Mouse (Mus musculus) heart, postnatal 0 days (tissue): Measurements from ENCODE around the gene Itk. TPM values are rescaled to one million over a fixed set of nuclear protein-coding genes. Genes with fewer than 3 reads are reported as not detected.

Source experiments
- ATAC-seq: fragments of 200-750 bp; cut with Nextera tagmentation; 2 replicates; pipeline ENCODE4 v1.8.0; 2017; ENCODE audit warnings: low read depth, moderate number of reproducible peaks, moderate library complexity; ENCODE audit not compliant: insufficient read depth
- DNase-seq: peaks from one replicate; pipeline ENCODE4 v3.0.0-alpha.2; 2016; ENCODE audit warnings: low spot score
- H3K27ac ChIP-seq: fragments of 300-500 bp; sonication (generic); 2 replicates; pipeline ENCODE4 v1.5.1; 2014; ENCODE audit warnings: low read depth, mild to moderate bottlenecking
- H3K27me3 ChIP-seq: fragments of 300-500 bp; sonication (generic); 2 replicates; pipeline ENCODE4 v1.6.1; 2014; ENCODE audit warnings: low read length, mixed read lengths; ENCODE audit not compliant: control insufficient read depth, insufficient read depth
- H3K36me3 ChIP-seq: fragments of 300-500 bp; sonication (generic); replicated peaks from 2 replicates; pipeline ENCODE4 v1.6.1; 2014; ENCODE audit warnings: low read length, mixed read lengths; ENCODE audit not compliant: control insufficient read depth, insufficient read depth
- H3K4me1 ChIP-seq: fragments of 300-500 bp; sonication (generic); 2 replicates; pipeline ENCODE4 v1.6.1; 2014; ENCODE audit warnings: antibody characterized with exemption; ENCODE audit not compliant: control insufficient read depth, insufficient read depth
- H3K4me2 ChIP-seq: fragments of 300-500 bp; sonication (generic); 2 replicates; pipeline ENCODE4 v1.6.1; 2014; ENCODE audit warnings: low read depth, mild to moderate bottlenecking, low read length, moderate library complexity
- H3K4me3 ChIP-seq: fragments of 300-500 bp; sonication (generic); 2 replicates; pipeline ENCODE4 v1.5.1; 2014; ENCODE audit warnings: low read depth, low read length
- H3K9ac ChIP-seq: fragments of 300-500 bp; sonication (generic); replicated peaks from 2 replicates; pipeline ENCODE4 v1.6.1; 2014; ENCODE audit warnings: low read depth, low read length, mixed read lengths
- H3K9me3 ChIP-seq: fragments of 300-500 bp; sonication (generic); replicated peaks from 2 replicates; pipeline ENCODE4 v1.6.1; 2016; ENCODE audit warnings: low read length; ENCODE audit not compliant: control insufficient read depth
- CTCF ChIP-seq: IDR thresholded peaks from 2 replicates; pipeline ENCODE4 v1.5.1; 2016; ENCODE audit warnings: antibody characterized with exemption, control low read depth, low read depth
- EP300 ChIP-seq: IDR thresholded peaks from 2 replicates; pipeline ENCODE4 v1.6.1; 2016; ENCODE audit warnings: antibody characterized with exemption, low read depth
- WGBS: fragments of 180-500 bp; shearing (Covaris S2); extraction: QIAGEN DNeasy Blood & Tissue Kit; methylation state at CpG from one replicate; pipeline ENCODE4 v1.1.7; 2014; 5-methylcytosine and 5-hydroxymethylcytosine counted together
- polyA plus RNA-seq: library from polyadenylated mRNA; unstranded; fragments of >200 nt; fragmentation: Nextera tagmentation; extraction: Ambion mirVana; gene quantifications from 2 replicates; pipeline ENCODE4 v1.2.1, GENCODE M21; 2015
- total RNA-seq: library from RNA; depleted of rRNA; stranded (reverse); fragments of >200 nt; gene quantifications from 2 replicates; pipeline ENCODE4 v1.2.3, GENCODE M21; 2014; ENCODE audit warnings: low replicate concordance

Itk gene
- total and polyA plus RNA-seq, 2 experiments from 2014 or later = not detected

DNA sequence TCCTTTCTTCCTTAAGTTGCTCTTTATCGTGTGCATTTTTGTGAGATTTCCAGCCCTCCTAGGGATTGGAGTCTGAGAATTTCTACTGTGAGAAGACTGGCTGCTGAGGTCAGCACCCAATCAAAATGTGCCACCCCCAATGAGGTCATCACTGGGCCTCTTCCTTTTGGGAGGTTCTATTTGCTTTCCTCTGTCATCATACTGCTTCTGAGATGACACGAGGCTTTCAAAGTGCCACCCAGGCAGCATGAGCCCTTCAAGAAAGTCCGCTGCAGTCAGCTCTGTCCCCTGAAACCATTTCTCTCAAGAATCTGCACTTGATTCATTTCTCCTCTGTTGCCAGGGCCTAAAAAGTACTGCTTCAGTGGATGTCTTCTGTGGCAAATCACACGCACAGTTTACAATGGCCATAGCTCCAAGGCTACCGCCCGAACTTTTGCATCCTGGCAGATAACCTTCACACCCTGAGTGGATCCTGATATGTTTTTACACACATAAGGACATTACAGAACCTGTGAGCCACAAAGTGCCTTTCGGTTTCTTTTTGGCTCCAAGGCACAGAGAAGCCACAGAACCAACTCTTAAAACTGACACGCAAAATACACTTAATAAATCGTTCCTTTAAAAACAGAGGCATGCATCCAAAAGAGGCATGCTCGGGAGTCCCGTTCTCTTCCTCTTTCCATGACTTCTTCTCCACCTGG, 80.9 kb downstream of the Itk start:
- H3K4me3 ChIP-seq = no peak overlapping the region
- DNase-seq (no peak), ATAC-seq (no peak)
- no peaks in the 10 kb centered on the region for H3K36me3 ChIP-seq
- H3K27ac ChIP-seq = no peak overlapping the region
- no peak overlapping the region for H3K4me2 ChIP-seq
- no peaks in the 10 kb centered on the region for H3K9me3 ChIP-seq
- 78% methylated on average over 11 of the region's 11 CpGs for WGBS
- TF ChIP-seq EP300 (no peak), CTCF (no peak)
- H3K9ac ChIP-seq = no peak overlapping the region
- peaks cover 9% of the 10 kb centered on the region; the same call in 1 of the 2 replicates for H3K4me1 ChIP-seq
- H3K27me3 ChIP-seq = no peaks in the 10 kb centered on the region; the same call in 1 of the 2 replicates

DNA sequence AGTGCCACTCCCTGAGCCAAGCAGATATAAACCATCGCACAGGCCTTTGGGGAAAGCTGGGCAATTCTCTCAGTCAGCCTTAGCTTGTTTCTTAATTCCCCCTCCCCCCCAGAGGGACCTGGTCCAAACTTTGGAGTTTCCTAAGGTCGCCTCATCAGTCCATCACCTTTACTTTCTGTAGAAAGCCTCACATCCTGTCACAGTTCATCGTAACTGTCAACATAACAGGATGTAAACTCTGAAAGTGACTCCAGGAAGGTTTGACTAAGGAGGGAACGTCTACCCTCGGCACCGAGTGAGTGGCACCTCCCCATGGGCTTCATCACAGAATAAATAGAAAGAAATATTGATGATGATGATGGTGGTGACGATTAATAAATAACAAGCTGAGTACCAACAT, 81.5 kb downstream of the Itk start:
- Histone ChIP-seq H3K4me2 (no peak overlapping the region), H3K27me3 (no peaks in the 10 kb centered on the region; the same call in 1 of the 2 replicates), H3K36me3 (no peaks in the 10 kb centered on the region), H3K4me1 (peaks cover 9% of the 10 kb centered on the region; the same call in 1 of the 2 replicates), H3K9me3 (no peaks in the 10 kb centered on the region), H3K4me3 (no peak overlapping the region), H3K27ac (no peak overlapping the region), H3K9ac (no peak overlapping the region)
- 83% methylated on average over 7 of the region's 7 CpGs for WGBS
- ATAC-seq = no peak
- TF ChIP-seq CTCF (no peak), EP300 (no peak)
- DNase-seq = no peak

DNA sequence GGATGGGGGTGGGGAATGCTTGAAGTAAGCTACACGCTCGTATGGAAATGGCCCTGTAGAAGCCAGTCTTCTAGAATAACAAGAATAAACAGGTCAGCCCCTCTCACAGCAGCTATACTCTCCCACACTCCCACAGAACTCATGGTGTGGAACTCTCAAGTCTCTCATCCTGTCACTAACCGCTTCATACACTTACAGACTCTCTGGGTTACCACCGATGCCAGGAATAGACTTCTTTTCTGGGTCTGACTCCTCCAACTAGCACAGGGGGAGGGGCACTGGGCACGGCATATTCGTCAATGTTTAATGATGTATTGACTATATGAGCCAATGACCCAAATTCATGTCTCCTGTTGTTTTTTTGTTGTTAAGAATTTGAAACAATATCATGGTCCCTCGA, 82.5 kb downstream of the Itk start:
- no peaks in the 10 kb centered on the region for H3K36me3 ChIP-seq
- no peak for DNase-seq
- ATAC-seq = no peak
- no peak overlapping the region for H3K4me3 ChIP-seq
- 81% methylated on average over 7 of the region's 7 CpGs for WGBS
- no peaks in the 10 kb centered on the region for H3K9me3 ChIP-seq
- TF ChIP-seq EP300 (no peak), CTCF (no peak)
- H3K4me2 ChIP-seq = no peak overlapping the region
- H3K27me3 ChIP-seq = no peaks in the 10 kb centered on the region; the same call in 1 of the 2 replicates
- H3K9ac ChIP-seq = no peak overlapping the region
- peaks cover 7% of the 10 kb centered on the region; the same call in 1 of the 2 replicates for H3K4me1 ChIP-seq
- no peak overlapping the region for H3K27ac ChIP-seq

DNA sequence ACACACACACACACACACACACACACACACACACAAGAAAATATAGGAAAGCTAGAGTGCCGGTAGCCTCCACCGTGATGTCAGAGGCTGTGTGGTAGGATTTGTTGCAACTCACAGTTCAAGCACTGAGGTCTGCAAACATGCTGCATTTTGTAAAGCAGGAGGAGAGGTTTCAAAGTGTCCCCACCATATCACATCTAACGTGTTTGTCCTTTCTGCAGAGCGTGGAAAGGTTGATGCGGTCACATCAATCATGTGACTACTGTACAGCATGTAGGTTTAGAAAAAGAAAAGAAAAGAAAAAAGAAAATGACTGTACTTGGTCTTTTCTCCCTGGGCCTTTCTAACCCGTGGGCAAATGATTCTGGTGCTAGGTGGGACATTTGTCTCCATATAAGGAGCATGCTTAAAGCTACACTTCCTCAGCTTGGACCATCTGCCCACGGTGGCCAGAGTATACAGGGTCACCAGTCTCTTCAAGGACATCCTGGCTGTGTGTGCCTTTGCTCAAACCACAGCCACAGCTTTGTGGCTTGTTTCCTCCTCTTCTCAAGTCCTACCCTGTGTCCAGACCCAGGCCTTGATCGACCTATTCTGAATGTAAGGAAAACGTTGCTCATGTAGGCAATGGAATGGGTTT, 83.3 kb downstream of the Itk start:
- Histone ChIP-seq H3K9ac (no peak overlapping the region), H3K4me3 (no peak overlapping the region), H3K4me2 (no peak overlapping the region), H3K27me3 (no peaks in the 10 kb centered on the region), H3K27ac (no peak overlapping the region), H3K36me3 (no peaks in the 10 kb centered on the region), H3K9me3 (no peaks in the 10 kb centered on the region), H3K4me1 (no peaks in the 10 kb centered on the region)
- 69% methylated on average over 9 of the region's 9 CpGs for WGBS
- no peak for TF ChIP-seq EP300
- no peak for TF ChIP-seq CTCF
- ATAC-seq (no peak), DNase-seq (no peak)

DNA sequence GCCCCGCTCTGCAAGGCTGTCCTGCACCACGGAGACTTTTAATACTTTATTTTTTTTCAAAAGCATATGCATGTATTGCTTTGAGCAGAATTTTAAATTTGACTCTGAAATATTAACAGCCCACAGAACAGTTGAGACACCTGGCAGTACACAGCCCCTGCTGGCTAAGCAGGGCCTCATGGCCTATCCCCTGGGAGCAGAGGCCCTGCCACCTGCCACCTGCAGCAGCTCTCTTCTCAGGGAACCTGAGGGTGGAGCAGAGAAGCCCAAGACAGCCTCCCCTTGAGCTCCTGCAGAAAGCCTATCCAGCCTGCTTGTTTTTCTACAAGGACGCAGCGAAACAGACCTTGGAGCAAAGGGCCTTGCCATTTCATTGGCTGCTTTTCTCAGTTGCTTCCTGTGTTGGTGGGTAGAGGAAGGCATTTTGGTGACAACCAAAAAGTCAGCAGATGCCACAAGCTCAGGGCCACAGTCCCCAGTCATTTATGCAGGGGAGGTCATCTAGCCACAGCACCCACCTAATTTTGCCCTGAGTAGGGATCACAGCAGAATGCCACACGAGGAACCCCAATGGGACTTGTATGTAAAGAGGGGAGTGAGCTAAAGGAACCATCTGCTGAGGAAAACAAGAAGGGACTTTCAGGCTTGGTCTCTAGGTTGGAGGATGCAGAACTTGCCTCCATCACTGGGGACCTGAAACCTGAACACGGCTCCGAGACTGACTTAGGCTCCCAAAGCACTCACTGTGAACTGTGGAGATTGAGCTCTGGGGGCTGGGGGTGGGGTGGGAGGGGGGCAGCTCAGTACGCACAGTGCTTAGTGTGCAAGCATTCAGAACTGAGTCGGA, 84.2 kb downstream of the Itk start:
- 79% methylated on average over 9 of the region's 9 CpGs for WGBS
- Histone ChIP-seq H3K4me3 (no peak overlapping the region), H3K4me1 (no peaks in the 10 kb centered on the region), H3K9ac (no peak overlapping the region), H3K27ac (no peak overlapping the region; the same call in 1 of the 2 replicates), H3K36me3 (no peaks in the 10 kb centered on the region), H3K4me2 (no peak overlapping the region), H3K27me3 (no peaks in the 10 kb centered on the region), H3K9me3 (no peaks in the 10 kb centered on the region)
- TF ChIP-seq EP300 (no peak), CTCF (no peak)
- no peak for ATAC-seq
- DNase-seq = no peak
